Mouse (Mus musculus) c-Kit-positive CD71-positive TER-119-positive erythroid progenitor cells, embryonic 14.5 days (primary cell): ENCODE measurements around the gene Gphb5.

Experiments
- DNase-seq: peaks from one replicate; pipeline ENCODE4 v3.0.0-alpha.2; 2013; ENCODE audit warnings: low spot score

The Gphb5 gene

GRCm38 (mm10) chr12:75391526-75391925, 25.1 kb downstream of the Gphb5 start:
- DNase-seq: no peak

DNA sequence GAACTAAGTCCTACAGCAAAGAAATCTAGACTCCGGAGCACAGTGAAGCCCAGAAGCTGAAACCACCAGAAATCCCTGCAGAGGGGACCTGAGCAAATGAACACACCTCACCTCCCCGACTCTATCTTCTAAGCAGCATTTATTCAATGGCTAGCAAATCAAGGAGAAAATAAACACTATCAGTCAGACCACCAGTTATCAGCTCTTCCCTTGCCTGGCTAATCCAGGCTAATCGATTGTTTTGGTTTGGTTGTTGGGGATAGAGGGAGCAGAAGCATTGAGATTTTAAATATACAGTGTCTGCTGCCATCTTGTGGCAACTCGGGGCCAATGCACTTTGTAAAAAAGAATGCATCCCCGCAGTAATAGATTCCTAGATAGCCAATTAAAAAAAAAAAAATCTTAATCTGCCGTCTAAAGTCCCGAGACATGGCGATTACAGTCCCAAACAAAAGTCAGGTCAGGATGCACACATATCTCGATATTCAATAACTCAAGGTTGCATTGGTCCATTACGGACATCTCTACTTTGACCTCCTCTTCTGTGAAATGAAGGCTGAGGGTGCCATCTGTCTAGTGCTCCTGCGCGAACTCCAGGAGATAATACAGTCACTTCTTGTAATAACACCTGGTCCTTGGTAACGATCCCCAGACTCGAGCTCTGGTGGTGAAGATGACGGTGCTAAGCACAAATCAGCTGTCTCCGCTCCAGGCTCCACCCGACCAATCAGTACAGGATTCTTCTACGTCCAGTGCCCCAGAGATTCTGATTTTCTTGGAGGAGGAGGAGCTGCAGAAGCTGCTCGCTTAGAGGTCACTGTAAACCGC, 27.1 kb downstream of the Gphb5 start:
- DNase-seq: peak; percentile 16

DNA sequence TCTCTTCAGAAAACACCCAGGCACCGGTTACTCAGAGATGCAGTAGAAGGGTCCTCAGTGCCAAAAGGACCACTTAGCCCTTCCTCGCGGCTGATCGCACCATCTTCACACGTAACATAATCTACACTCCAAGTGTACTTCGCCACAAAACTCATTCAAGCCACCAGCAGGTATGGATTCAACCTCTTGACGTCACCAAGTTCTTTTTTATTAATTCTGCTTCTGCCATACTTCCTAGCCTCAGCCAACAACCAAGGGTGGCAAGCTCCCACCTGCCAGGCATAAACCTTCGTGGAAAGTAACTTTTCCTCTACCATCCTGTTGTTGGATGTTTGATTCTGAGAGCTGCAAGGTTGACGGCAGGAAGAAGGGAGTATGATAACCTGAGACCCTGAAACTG, 28.1 kb downstream of the Gphb5 start:
- DNase-seq: no peak

DNA sequence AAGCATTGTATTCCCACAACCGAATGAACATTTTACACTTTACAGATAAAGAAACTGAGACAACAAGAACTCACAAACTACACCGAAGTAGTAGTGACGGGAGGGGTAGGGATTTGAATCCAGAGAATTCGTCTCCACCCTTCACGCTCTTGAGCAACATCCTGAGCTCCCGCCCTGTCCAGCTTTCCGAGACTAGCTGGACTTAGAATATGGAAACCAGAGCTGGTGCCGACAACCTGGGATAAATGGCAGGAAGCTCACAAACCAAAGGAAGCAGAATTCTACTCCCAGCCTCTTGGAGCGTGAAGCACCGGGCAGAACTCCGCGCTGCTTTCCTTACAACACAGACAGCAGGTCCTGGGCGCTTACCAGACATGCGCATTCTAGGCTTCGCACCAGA, 28.7 kb downstream of the Gphb5 start:
- DNase-seq: no peak

- no peak for DNase-seq
Observed at GRCm38 (mm10) chr12:75387156-75387555, 29.4 kb downstream of the Gphb5 start.

DNA sequence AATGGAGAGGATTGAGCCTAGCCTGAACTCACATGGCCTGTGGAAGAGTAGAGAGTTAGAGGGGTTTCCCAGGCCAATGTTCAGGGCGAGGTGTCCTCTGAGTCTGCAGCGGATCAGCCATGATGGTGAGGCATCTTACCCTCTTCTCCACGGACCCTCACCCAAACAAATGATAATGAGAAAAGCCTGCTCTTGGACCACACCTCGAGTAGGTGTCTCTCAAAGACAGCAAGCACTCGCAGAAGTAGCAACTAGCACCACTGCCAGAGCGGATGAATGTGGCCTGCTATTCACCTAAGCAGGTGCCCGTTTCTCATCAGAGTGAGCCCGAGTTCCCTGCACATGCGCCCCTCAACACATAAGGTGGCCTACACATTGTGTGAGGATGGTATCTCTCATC, 29.9 kb downstream of the Gphb5 start:
- DNase-seq: no peak

DNA sequence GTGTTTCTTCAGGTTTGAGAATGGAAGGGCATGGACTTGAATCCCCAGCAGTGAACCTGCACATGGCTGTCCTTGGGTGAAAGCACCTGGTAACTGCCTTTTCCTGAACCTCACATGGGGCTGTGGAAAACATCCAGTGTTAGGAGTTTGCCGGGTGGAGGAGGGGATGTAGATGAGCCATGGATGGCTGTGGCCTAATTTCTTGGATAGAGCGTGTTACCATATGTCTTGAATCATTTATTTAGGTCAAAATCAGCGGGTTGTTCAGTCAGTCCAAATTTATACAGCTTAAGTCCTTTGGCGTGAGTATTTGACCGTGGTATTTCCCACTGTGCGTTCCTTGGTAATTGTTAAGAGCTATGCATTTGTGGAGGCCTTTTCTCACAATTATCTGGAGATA, 40.5 kb downstream of the Gphb5 start:
- DNase-seq: no peak

DNA sequence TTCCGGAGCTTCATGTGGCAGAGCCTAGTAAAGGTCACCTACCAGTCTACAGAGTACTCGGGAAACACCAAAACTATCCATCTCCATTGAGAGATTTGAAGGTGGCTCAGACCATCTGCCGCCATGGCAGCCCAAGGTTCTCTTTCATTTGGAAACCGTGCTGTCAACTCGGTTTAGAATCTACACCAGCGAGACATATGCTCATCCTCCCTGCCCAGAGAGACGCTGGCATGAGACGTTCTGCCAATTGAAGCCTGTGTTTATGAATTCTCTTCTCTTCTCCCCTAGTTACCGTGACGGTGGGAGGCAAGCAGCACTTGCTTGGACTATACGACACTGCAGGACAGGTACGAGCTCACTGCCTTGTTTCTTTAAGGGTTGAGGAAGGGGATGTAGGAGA, 41.5 kb downstream of the Gphb5 start:
- DNase-seq: no peak

GRCm38 (mm10) chr12:75374437-75374836, 42.1 kb downstream of the Gphb5 start:
- no peak for DNase-seq

- DNase-seq: no peak
Observed at GRCm38 (mm10) chr12:75369418-75369851, 47.1 kb downstream of the Gphb5 start.

DNA sequence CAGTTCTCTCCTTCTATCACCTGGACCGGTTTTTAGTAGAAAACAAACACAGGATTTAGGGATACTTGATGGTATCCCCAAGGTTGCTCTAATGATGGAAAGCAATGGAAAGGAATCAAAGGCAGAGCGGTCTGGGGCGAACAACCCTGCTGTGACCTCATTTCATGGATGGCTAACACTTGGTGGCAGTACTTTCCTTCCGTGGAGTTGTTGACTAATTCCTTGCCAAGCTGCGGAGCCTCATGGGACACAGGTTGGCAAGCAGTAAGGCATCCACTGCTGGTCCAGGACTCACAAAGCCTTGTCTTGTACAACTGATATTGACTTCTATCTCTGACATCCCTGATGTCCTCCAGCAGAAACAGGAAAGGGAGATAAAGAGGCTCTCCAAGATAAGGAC, 48.1 kb downstream of the Gphb5 start:
- no peak for DNase-seq

DNA sequence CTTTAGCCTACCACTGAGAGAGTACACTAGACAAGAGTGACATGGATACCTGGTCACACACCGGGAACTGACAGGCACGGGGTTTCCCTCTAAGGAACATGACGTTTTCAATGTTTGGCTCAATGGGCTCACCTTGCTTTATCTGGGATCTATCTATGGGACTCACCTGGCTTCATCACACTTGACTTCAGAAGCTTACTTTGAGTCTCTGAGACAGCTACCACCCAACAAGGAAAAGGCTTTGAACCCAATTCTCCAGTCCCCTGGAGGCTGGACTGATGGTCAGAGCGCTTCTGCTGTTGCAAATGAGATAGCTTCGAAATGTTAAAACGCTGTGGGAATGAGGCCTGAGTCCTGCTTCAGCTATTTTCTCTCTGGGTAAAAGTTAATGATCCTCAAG, 49.2 kb downstream of the Gphb5 start:
- DNase-seq: no peak

- DNase-seq: no peak
Observed at GRCm38 (mm10) chr12:75365621-75366124, 50.9 kb downstream of the Gphb5 start.

- DNase-seq: no peak
Observed at GRCm38 (mm10) chr12:75364416-75364815, 52.2 kb downstream of the Gphb5 start.

DNA sequence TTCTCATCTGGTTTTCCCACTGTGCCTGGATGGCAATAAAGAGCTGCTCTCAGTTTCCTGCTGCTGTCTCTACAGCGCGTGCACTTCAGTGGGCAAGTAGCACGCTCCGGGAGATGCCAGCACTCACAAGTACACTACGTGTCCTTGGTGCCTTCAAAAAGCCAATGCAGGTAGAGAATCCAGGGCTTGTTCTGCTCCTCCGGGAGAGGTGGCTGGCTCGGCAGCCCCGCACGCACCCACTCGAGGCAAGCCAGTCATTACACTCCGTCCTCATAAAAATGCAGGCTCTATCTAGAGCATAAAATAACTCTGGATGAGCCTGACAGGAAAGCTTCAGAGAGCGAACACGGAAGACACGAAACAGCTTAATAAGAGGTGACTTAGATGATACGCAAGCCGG, 54.1 kb downstream of the Gphb5 start:
- no peak for DNase-seq
